Mouse (Mus musculus): ENCODE measurements around the gene Kcnj8.
"Not testable (repeated sequence)": the region's sequence is repeated elsewhere in the genome, so short reads cannot be mapped to it uniquely, and the experiment has no call there.

Kcnj8 gene

GRCm38 (mm10) chr6:142550871-142551270, 20.5 kb downstream of the Kcnj8 start:
- no peak for DNase-seq (ENCODE audit: low read depth, low spot score)

- no peak for DNase-seq (ENCODE audit: low read depth, low spot score)
Observed at GRCm38 (mm10) chr6:142548377-142548776, 23.0 kb downstream of the Kcnj8 start.

GRCm38 (mm10) chr6:142545132-142545531, 26.3 kb downstream of the Kcnj8 start:
- DNase-seq (ENCODE audit: low read depth, low spot score), result peak; percentile 13

GRCm38 (mm10) chr6:142543648-142544047, 27.8 kb downstream of the Kcnj8 start:
- DNase-seq (ENCODE audit: low read depth, low spot score), result no peak

GRCm38 (mm10) chr6:142542800-142543175, 28.6 kb downstream of the Kcnj8 start:
- DNase-seq (ENCODE audit: low read depth, low spot score), result no peak

- no peak for DNase-seq (ENCODE audit: low read depth, low spot score)
Observed at GRCm38 (mm10) chr6:142542082-142542799, 29.2 kb downstream of the Kcnj8 start.

GRCm38 (mm10) chr6:142540561-142541160, 30.8 kb downstream of the Kcnj8 start:
- DNase-seq (ENCODE audit: low read depth, low spot score), result no peak

GRCm38 (mm10) chr6:142540131-142540530, 31.3 kb downstream of the Kcnj8 start:
- no peak for DNase-seq (ENCODE audit: low read depth, low spot score)

GRCm38 (mm10) chr6:142538503-142538902, 32.9 kb downstream of the Kcnj8 start:
- no peak for DNase-seq (ENCODE audit: low read depth, low spot score)

- no peak for DNase-seq (ENCODE audit: low read depth, low spot score)
Observed at GRCm38 (mm10) chr6:142533412-142533811, 38.0 kb downstream of the Kcnj8 start.

GRCm38 (mm10) chr6:142532686-142533085, 38.7 kb downstream of the Kcnj8 start:
- no peak for DNase-seq (ENCODE audit: low read depth, low spot score)

GRCm38 (mm10) chr6:142532141-142532540, 39.3 kb downstream of the Kcnj8 start:
- no peak for DNase-seq (ENCODE audit: low read depth, low spot score)

GRCm38 (mm10) chr6:142530378-142530777, 41.0 kb downstream of the Kcnj8 start:
- no peak for DNase-seq (ENCODE audit: low read depth, low spot score)

- DNase-seq (ENCODE audit: low read depth, low spot score), result no peak
Observed at GRCm38 (mm10) chr6:142529680-142530079, 41.7 kb downstream of the Kcnj8 start.

GRCm38 (mm10) chr6:142527931-142528562, 43.4 kb downstream of the Kcnj8 start:
- DNase-seq (ENCODE audit: low read depth, low spot score), result no peak

GRCm38 (mm10) chr6:142524635-142525308, 46.6 kb downstream of the Kcnj8 start:
- peak; percentile 77 for DNase-seq (ENCODE audit: low read depth, low spot score)

GRCm38 (mm10) chr6:142521591-142522110, 49.8 kb downstream of the Kcnj8 start:
- no peak for DNase-seq (ENCODE audit: low read depth, low spot score)

GRCm38 (mm10) chr6:142519110-142519509, 52.3 kb downstream of the Kcnj8 start:
- DNase-seq (ENCODE audit: low read depth, low spot score), result peak; percentile 65

GRCm38 (mm10) chr6:142515379-142515778, 56.0 kb downstream of the Kcnj8 start:
- DNase-seq (ENCODE audit: low read depth, low spot score), result not testable (repeated sequence)

GRCm38 (mm10) chr6:142514912-142515311, 56.5 kb downstream of the Kcnj8 start:
- peak; percentile 82 for DNase-seq (ENCODE audit: low read depth, low spot score)

Data from ES-CJ7 (cell line).